Mouse (Mus musculus): ENCODE data around the gene Ttbk2. TPM values are rescaled to one million over a fixed set of nuclear protein-coding genes. Genes with fewer than 3 reads are reported as not detected.

Ttbk2 gene
- total and polyA plus RNA-seq, 3 experiments, result 0.76 to 1.4 (median 1.2) TPM

- Histone ChIP-seq H3K36me3 (replicated peaks in 1 of 2; ENCODE audit: control insufficient read depth in 1 of 2, insufficient read depth in 1 of 2, low read length in 1 of 2) (peaks cover 17 to 31% of the 10 kb centered on the region in 2 experiments), H3K9ac (ENCODE audit: insufficient read depth, low read depth) (no peak overlapping the region), H3K4me3 (replicated peaks in 1 of 3; ENCODE audit: low read depth in 2 of 3, low read length in 2 of 3, poor library complexity in 1 of 3) (no peak overlapping the region), H3K4me2 (ENCODE audit: insufficient read depth, low read depth, poor library complexity, severe bottlenecking) (no peak overlapping the region), H3K27me3 (replicated peaks) (no peaks in the 10 kb centered on the region), H3K27ac (ENCODE audit: insufficient read depth, low read depth) (no peak overlapping the region), H3K4me1 (ENCODE audit: control insufficient read depth in 1 of 2, insufficient read depth in 2 of 2) (peaks cover 0 to 2% of the 10 kb centered on the region in 2 experiments; a peak in 2 of 4 replicates), H3K79me2 (replicated peaks; ENCODE audit: control insufficient read depth, extremely low read depth, insufficient read depth, poor library complexity, severe bottlenecking) (no peaks in the 10 kb centered on the region), H3K9me3 (replicated peaks; ENCODE audit: low read length) (no peaks in the 10 kb centered on the region)
- in situ Hi-C loops (cut with MboI; ENCODE audit: low pct_ligation_motif_present, low pct_unique_long_range_greater_than_20kb, low sequenced_read_pairs) (no loop called here), dilution Hi-C loops (cut with MboI; ENCODE audit: extremely low pct_ligation_motif_present, extremely low pct_unique_long_range_greater_than_20kb, low sequenced_read_pairs) (no loop called here)
- DNase-seq (ENCODE audit: extremely low read depth), result no peak
- TF ChIP-seq USF1 (IDR thresholded peaks at IDR 0.05; ENCODE audit: low read depth, low read length) (no peak), ETS1 (conservative IDR thresholded peaks at IDR 0.05; ENCODE audit: low read depth, low read length) (no peak), CTCF (conservative IDR thresholded peaks at IDR 0.05 in 1 of 2, IDR thresholded peaks at IDR 0.05 in 1 of 2; ENCODE audit: low read depth in 2 of 2, low read length in 2 of 2) (no peak), CHD2 (IDR thresholded peaks at IDR 0.05; ENCODE audit: low read length) (no peak), RAD21 (IDR thresholded peaks at IDR 0.05; ENCODE audit: low read depth, low read length) (no peak), MAFK (IDR thresholded peaks at IDR 0.05; ENCODE audit: insufficient replicate concordance, low read length) (no peak), ELF1 (IDR thresholded peaks at IDR 0.05; ENCODE audit: low read depth, low read length) (no peak), NELFE (IDR thresholded peaks at IDR 0.05; ENCODE audit: low read depth, low read length) (no peak)
Observed at GRCm38 (mm10) chr2:120858131-120858530, 7.7 kb upstream of the Ttbk2 start.

GRCm38 (mm10) chr2:120853151-120853550 lies 2.7 kb upstream of the Ttbk2 start:
- Histone ChIP-seq H3K36me3 (replicated peaks in 1 of 2; ENCODE audit: control insufficient read depth in 1 of 2, insufficient read depth in 1 of 2, low read length in 1 of 2) (no peaks in the 10 kb centered on the region), H3K9ac (ENCODE audit: insufficient read depth, low read depth) (no peak overlapping the region), H3K4me3 (replicated peaks in 1 of 3; ENCODE audit: low read depth in 2 of 3, low read length in 2 of 3, poor library complexity in 1 of 3) (no peak overlapping the region), H3K79me2 (replicated peaks; ENCODE audit: control insufficient read depth, extremely low read depth, insufficient read depth, poor library complexity, severe bottlenecking) (no peaks in the 10 kb centered on the region), H3K4me2 (ENCODE audit: insufficient read depth, low read depth, poor library complexity, severe bottlenecking) (no peak overlapping the region), H3K4me1 (ENCODE audit: control insufficient read depth in 1 of 2, insufficient read depth in 2 of 2) (peaks cover 5 to 22% of the 10 kb centered on the region in 2 experiments; a peak in 3 of 4 replicates), H3K27me3 (replicated peaks) (peaks cover 10% of the 10 kb centered on the region), H3K9me3 (replicated peaks; ENCODE audit: low read length) (no peaks in the 10 kb centered on the region), H3K27ac (ENCODE audit: insufficient read depth, low read depth) (no peak overlapping the region)
- dilution Hi-C loops (cut with MboI; ENCODE audit: extremely low pct_ligation_motif_present, extremely low pct_unique_long_range_greater_than_20kb, low sequenced_read_pairs), result no loop called here
- in situ Hi-C loops (cut with MboI; ENCODE audit: low pct_ligation_motif_present, low pct_unique_long_range_greater_than_20kb, low sequenced_read_pairs), result no loop called here
- TF ChIP-seq UBTF (IDR thresholded peaks at IDR 0.05; ENCODE audit: low read depth, low read length) (no peak), CHD1 (IDR thresholded peaks at IDR 0.05; ENCODE audit: low read depth, low read length) (no peak), ZMIZ1 (IDR thresholded peaks at IDR 0.05; ENCODE audit: low read depth, low read length) (no peak), TCF12 (IDR thresholded peaks at IDR 0.05; ENCODE audit: low read depth, low read length) (no peak)
- no peak for DNase-seq (ENCODE audit: extremely low read depth)

GRCm38 (mm10) chr2:120852626-120853025 lies 2.2 kb upstream of the Ttbk2 start:
- no peaks in the 10 kb centered on the region for H3K79me2 ChIP-seq (replicated peaks; ENCODE audit: control insufficient read depth, extremely low read depth, insufficient read depth, poor library complexity, severe bottlenecking)
- dilution Hi-C loops (cut with MboI; ENCODE audit: extremely low pct_ligation_motif_present, extremely low pct_unique_long_range_greater_than_20kb, low sequenced_read_pairs) (no loop called here), in situ Hi-C loops (cut with MboI; ENCODE audit: low pct_ligation_motif_present, low pct_unique_long_range_greater_than_20kb, low sequenced_read_pairs) (no loop called here)

More at GRCm38 (mm10) chr2:120852626-120853025, 2.2 kb upstream of the Ttbk2 start:
- H3K4me2 ChIP-seq (ENCODE audit: insufficient read depth, low read depth, poor library complexity, severe bottlenecking), result no peak overlapping the region
- no peaks in the 10 kb centered on the region for H3K9me3 ChIP-seq (replicated peaks; ENCODE audit: low read length)
- H3K27ac ChIP-seq (ENCODE audit: insufficient read depth, low read depth), result no peak overlapping the region
- no peak overlapping the region for H3K9ac ChIP-seq (ENCODE audit: insufficient read depth, low read depth)
- H3K27me3 ChIP-seq (replicated peaks), result peaks cover 10% of the 10 kb centered on the region
- H3K36me3 ChIP-seq (replicated peaks in 1 of 2; ENCODE audit: control insufficient read depth in 1 of 2, insufficient read depth in 1 of 2, low read length in 1 of 2), result no peaks in the 10 kb centered on the region
- no peak for TF ChIP-seq USF2 (conservative IDR thresholded peaks at IDR 0.05; ENCODE audit: low read depth, low read length)
- no peak for TF ChIP-seq CHD2 (IDR thresholded peaks at IDR 0.05; ENCODE audit: low read length)
- TF ChIP-seq HCFC1 (IDR thresholded peaks at IDR 0.05; ENCODE audit: low read depth, low read length), result no peak
- no peak for TF ChIP-seq ZNF384 (IDR thresholded peaks at IDR 0.05; ENCODE audit: low read depth, low read length)
- no peak for TF ChIP-seq NELFE (IDR thresholded peaks at IDR 0.05; ENCODE audit: low read depth, low read length)
- TF ChIP-seq MAZ (IDR thresholded peaks at IDR 0.05; ENCODE audit: low read depth, low read length), result no peak
- TF ChIP-seq KAT2A (IDR thresholded peaks at IDR 0.05; ENCODE audit: insufficient replicate concordance, low read length), result no peak
- TF ChIP-seq POLR2A (IDR thresholded peaks at IDR 0.05; ENCODE audit: low read depth, low read length), result no peak
- no peak overlapping the region for H3K4me3 ChIP-seq (replicated peaks in 1 of 3; ENCODE audit: low read depth in 2 of 3, low read length in 2 of 3, poor library complexity in 1 of 3)
- no peak for DNase-seq (ENCODE audit: extremely low read depth)
- peaks cover 5 to 22% of the 10 kb centered on the region in 2 experiments; a peak in 3 of 4 replicates for H3K4me1 ChIP-seq (ENCODE audit: control insufficient read depth in 1 of 2, insufficient read depth in 2 of 2)

Data from CH12.LX (cell line).